Mouse (Mus musculus): Measurements from ENCODE around the gene Pum3.

GRCm38 (mm10) chr19:27383266-27383665, 46.4 kb downstream of the Pum3 start:
- TF ChIP-seq CTCF (IDR thresholded peaks at IDR 0.05 in 2 of 3, conservative IDR thresholded peaks at IDR 0.05 in 1 of 3; ENCODE audit: control insufficient read depth in 1 of 3, insufficient read depth in 1 of 3, low read depth in 2 of 3, low read length in 3 of 3, poor library complexity in 1 of 3, severe bottlenecking in 1 of 3) (no peak), ZNF384 (IDR thresholded peaks at IDR 0.05; ENCODE audit: low read depth, low read length) (no peak), TBP (IDR thresholded peaks at IDR 0.05; ENCODE audit: low read depth, low read length) (no peak), EP300 (IDR thresholded peaks at IDR 0.05; ENCODE audit: low read depth in 1 of 2, low read length in 2 of 2) (no peak), NELFE (IDR thresholded peaks at IDR 0.05; ENCODE audit: low read depth, low read length) (no peak), E2F4 (IDR thresholded peaks at IDR 0.05; ENCODE audit: borderline replicate concordance, low read depth, low read length) (no peak), TCF12 (IDR thresholded peaks at IDR 0.05; ENCODE audit: low read depth, low read length) (no peak), ELF1 (IDR thresholded peaks at IDR 0.05; ENCODE audit: low read depth, low read length) (no peak), ZC3H11A (IDR thresholded peaks at IDR 0.05; ENCODE audit: low read depth, low read length) (no peak)
